Mouse (Mus musculus): ENCODE measurements around the gene Mt3.

DNA sequence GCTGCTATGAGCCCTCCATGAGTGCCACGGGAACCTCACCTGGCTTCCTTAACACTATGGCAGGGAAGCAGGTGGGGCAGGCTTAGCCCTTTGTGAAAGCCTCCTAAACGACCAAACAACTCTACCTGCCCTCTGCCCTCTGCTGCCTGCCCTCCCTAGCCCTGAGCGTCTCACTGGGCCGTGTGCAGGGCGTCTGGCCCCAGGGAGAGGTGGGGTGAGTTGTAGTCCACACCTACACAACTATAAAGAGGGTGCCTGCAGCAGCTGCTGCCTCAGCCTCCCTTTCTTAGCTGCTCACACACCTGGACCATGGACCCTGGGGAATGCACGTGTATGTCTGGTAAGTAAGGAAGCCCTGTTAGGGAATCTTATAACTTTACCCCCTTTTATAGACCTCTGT, 15.5 kb upstream of the Mt3 start, which contains the start of gene Mt4:
- no peak for TF ChIP-seq CTCF (IDR thresholded peaks at IDR 0.05; ENCODE audit: control insufficient read depth, insufficient read depth, low read length)
- TF ChIP-seq POLR2A (IDR thresholded peaks at IDR 0.05; ENCODE audit: borderline replicate concordance, control insufficient read depth, low read depth, low read length): no peak
